Mouse (Mus musculus): ENCODE measurements around the gene Cyb561d1.

DNA sequence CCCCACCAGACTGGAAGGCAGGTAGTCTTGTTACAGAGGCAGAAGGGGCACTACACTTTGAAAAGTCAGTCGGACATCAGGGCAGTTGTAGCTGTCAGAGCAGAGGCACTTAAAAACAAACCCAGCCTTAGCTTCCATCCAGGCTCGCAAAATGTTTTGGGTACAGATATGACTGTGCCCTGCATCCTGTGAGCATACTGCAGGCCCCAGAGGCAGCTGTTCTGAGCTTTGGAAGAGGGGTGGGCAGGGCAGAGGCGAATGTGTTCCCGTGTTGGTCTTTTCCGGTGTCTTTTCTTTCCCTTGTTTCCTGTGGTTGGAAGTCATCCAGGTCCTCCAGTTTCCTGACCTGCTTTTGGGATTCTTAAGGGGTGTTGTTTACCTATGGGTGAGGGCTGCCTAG is 11.1 kb downstream of the Cyb561d1 start:
- TF ChIP-seq MAX (IDR thresholded peaks at IDR 0.05; ENCODE audit: low read depth), result no peak
- no peak for TF ChIP-seq POLR2AphosphoS2 (IDR thresholded peaks at IDR 0.05; ENCODE audit: insufficient read length, low read depth)
- TF ChIP-seq POLR2A (IDR thresholded peaks at IDR 0.05; ENCODE audit: insufficient read length, low read depth), result no peak
- TF ChIP-seq MYOG (IDR thresholded peaks at IDR 0.05; ENCODE audit: control insufficient read depth in 1 of 3, insufficient read depth in 1 of 3, insufficient read length in 2 of 3, low read depth in 2 of 3), result no peak
- no peak for TF ChIP-seq MYOD1 (IDR thresholded peaks at IDR 0.05; ENCODE audit: control insufficient read depth in 1 of 3, insufficient read length in 2 of 3, low read depth in 2 of 3)
- TF ChIP-seq TCF3 (IDR thresholded peaks at IDR 0.05; ENCODE audit: insufficient read length, low read depth), result no peak
- no peak for TF ChIP-seq CEBPB (IDR thresholded peaks at IDR 0.05; ENCODE audit: insufficient read depth, poor library complexity, severe bottlenecking)
- TF ChIP-seq TCF12 (IDR thresholded peaks at IDR 0.05; ENCODE audit: insufficient read depth, poor library complexity, severe bottlenecking), result no peak
- no peak for TF ChIP-seq E2F4 (IDR thresholded peaks at IDR 0.05; ENCODE audit: insufficient read depth)

Measured in myocyte (in vitro differentiated cells).